Mouse (Mus musculus): Measurements from ENCODE around the gene Abcb11.

The Abcb11 gene

GRCm38 (mm10) chr2:69275875-69276274 lies 66.5 kb downstream of the Abcb11 start:
- no peak for DNase-seq (ENCODE audit: low read depth in 2 of 2, low spot score in 2 of 2)

GRCm38 (mm10) chr2:69264069-69264618 lies 78.3 kb downstream of the Abcb11 start:
- DNase-seq (ENCODE audit: low read depth in 2 of 2, low spot score in 2 of 2): no peak

DNA sequence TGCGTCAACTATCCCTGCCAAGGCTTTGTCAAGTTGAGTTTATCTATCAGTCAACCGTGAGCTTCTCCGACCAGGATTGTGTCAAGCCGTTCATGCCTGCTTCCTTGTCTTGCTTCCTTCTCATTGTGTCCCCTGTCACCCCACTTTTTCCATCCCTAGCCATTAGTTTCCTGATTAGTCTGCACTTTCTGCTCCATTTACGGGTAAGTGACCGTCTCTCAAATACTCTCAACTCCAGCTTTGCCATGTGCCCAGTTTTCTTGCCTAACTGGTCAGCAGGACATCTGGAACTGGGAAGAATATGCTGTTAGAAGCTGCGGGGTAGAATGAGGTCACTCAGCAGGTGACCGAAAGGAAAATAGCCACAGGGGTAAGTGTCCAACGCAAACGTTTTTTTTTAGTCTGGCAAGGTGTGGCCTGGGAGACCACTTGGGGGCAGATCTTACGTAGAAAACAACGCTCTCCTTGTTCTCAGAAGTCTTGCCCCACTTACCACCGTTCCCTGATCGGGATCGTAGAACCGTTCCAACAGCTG lies 94.1 kb downstream of the Abcb11 start:
- no peak for DNase-seq (ENCODE audit: low read depth in 2 of 2, low spot score in 2 of 2)

DNA sequence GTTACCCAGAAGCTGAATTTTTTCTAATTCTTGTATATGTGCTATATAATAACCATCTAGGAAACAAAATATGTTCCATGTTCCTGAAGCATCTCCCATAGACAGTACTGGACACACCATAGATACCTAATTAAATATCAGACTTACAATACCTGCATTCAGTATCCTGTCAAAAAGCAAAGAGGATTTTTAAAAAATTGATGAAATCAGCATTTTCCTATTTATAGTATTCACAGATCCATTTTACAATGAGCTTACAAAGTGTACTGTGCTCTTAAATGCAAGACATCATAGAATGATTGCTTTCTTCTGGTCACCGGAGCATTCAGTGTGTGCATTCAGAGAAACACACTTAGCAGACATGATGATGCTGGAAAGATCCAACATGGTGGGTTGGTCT lies 95.3 kb downstream of the Abcb11 start:
- DNase-seq (ENCODE audit: low read depth in 2 of 2, low spot score in 2 of 2): no peak

GRCm38 (mm10) chr2:69244924-69245323 lies 97.5 kb downstream of the Abcb11 start:
- no peak for DNase-seq (ENCODE audit: low read depth in 2 of 2, low spot score in 2 of 2)

GRCm38 (mm10) chr2:69239315-69239714 lies 103.1 kb downstream of the Abcb11 start:
- no peak for DNase-seq (ENCODE audit: low read depth in 2 of 2, low spot score in 2 of 2)

DNA sequence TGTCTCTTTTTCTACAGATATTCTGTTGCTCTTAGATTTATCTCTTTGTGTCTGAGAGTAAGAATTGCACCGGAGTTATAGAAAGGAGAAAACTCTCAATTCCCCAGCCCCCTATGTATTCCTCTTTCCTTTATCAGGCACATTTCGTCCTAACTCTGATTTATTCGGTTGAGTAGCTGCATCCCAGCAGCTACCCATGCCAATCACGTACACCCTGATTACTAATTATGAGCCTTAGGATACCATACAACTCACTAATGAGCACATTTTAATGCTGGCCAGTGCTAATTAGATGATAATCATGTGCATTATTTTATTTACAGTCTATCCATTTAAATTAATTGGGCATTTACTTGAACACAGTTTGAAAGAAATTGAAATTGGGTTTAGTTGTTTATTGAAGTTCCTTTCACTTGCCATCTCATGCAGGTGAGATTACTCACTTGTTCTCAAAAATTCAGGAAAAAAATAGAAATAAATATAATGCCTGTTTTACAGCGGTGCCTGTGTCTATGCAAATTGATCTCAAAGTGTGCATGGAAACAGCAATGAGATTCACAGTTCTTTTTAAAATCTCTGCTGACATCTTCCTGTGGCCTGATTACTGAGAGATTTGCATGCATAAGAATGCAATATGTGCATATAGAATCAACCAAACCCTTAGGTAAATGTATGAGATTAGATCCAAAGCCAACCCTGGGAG lies 107.3 kb downstream of the Abcb11 start:
- no peak for DNase-seq (ENCODE audit: low read depth in 2 of 2, low spot score in 2 of 2)

DNA sequence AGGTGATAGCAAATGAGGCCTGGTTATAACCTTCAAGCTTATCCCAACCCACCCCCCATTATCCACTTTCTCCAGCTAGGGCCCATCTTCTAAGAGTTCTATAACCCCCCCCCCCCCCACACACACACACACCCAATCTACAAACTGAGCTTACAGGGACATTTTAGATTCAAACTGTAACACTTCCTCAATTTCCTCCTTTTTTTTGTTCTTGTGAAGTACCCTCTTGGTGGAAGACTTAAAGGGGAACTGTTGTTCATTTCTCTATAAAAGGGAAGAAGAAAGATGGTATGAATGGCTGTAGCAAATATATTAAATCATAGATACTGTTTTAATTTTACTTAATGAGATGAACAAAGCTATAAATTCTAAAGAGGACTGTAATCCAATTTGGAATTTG lies 110.3 kb downstream of the Abcb11 start:
- DNase-seq (ENCODE audit: low read depth in 2 of 2, low spot score in 2 of 2): no peak

DNA sequence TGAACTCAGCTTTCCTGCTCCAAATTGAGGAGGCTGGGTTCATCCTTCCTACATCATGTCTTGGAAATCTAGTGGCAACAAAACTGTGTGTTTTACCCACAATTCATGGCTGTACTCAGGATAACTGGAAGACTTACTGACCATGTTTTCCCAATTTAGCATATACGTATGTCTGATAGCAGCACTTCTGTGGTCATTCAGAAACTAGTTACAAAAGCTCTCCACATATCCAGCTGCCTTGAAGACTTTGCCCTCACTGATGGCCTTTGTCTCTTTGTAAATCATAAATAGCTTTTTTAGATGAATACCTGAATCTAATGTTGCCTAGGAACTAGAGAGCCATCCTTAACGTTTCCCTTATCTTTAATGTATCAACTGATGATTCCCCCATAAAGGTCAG lies 112.3 kb downstream of the Abcb11 start:
- no peak for DNase-seq (ENCODE audit: low read depth in 2 of 2, low spot score in 2 of 2)

DNA sequence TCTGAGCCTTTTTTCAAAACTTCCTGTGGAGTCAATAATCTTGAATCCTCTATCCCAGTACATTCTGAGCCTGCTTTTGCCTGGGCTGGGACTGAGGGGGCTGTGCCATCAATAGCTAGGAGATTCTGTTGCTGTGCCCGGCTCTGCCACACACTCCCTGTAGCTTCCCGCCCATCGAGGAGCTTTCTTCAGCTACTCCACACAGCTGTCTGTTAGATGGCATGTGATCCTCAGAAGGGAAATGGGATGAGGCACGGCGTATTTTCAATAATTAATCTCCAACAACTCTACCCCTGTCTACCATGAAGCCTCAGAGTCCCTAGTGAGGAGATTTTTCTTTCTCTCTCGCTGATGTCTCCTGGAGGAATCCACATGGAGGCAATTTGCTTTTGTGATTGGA lies 113.8 kb downstream of the Abcb11 start:
- DNase-seq (ENCODE audit: low read depth in 2 of 2, low spot score in 2 of 2): no peak

DNA sequence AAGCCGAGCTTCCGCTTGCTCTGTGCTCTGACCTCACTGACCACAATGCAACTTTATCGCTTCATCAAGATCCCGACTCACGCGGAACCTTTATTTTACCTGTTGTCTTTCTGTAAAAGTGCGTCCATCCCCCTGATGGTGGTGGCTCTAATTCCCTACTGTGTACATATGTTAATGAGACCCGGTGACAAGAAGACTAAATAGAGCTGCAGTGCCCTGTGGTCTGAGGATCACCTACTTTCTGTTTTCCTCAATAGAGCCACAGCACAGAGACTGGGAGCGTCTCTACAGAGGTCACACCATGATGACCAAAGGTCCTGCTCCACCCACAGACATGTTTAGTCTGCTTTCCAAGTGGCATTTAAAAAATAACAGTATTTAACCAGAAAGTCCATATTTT lies 115.5 kb downstream of the Abcb11 start:
- no peak for DNase-seq (ENCODE audit: low read depth in 2 of 2, low spot score in 2 of 2)

DNA sequence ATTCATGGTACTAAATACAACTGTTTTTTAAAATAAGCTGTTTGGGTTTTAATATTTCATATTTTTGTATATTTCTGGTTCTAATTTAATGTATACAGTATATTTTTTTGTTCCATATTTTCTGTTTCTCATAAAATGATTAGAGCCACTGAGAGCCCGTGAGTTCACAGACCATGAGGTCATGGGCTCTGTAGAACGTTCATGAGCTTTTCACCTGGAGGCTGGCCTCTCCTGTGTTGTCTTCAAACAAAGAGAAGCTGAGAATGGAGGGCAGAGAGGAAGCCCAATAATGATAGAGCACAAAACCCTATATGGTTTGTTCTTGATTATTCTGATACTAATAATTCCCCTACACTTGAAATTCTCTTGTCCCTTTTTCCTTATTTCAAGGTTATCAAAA lies 117.7 kb downstream of the Abcb11 start:
- no peak for DNase-seq (ENCODE audit: low read depth in 2 of 2, low spot score in 2 of 2)

DNA sequence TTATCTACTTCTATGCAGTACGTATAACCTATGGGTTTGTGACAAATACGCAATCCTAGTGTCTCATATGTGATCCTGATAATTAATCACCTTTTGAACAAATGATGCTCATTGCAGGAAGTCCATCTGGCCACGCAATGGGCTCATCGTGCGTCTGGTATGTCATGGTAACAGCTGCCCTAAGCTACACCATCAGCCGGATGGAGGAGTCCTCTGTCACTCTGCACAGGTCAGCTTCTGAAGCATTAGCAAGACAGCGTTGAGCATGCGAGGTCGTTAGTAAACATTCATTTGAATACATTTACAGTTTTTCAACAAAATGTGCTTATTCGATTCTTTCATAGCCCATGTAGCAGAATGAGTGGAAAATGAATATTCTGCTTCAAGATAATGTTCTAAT lies 119.6 kb downstream of the Abcb11 start:
- DNase-seq (ENCODE audit: low read depth in 2 of 2, low spot score in 2 of 2): no peak

GRCm38 (mm10) chr2:69221868-69222416 lies 120.5 kb downstream of the Abcb11 start:
- no peak for DNase-seq (ENCODE audit: low read depth in 2 of 2, low spot score in 2 of 2)

DNA sequence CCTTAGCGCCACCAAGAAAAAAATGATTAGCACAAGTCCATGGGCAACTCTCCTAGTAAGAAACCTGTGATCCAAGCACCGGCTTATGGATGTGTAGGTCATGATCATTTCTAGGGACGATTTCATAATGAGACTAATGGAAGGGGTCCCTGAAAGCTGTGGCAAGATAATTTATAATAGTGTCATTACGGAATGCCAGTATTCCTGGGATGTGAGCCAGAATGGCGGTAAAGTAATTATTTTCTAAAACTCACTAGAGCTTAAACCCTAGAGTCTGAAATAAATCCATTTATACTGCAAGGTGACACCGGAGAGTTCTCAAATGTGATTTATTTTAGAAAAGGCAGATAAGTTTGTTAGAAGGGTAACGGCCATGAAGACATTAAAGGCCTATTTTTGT lies 127.2 kb downstream of the Abcb11 start:
- DNase-seq (ENCODE audit: low read depth in 2 of 2, low spot score in 2 of 2): no peak

DNA sequence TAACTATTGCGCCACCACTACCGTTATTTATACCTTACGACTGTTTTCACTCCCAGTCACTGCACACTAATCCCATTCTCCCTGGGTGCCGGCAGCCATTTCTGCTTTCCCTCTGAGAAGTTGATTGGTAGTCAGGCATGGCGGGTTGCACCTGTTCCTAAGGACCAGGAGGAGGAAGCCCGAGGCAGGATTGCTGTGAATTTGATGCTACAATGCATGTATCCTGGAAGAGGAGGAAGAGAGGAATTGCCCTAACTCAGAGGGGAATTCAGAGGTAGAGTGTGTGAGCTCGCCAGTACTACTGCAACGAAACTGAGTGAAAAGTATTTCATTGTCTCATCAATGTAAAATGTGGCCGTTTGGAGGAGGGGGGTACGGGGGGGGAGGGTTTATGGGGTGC lies 129.8 kb downstream of the Abcb11 start:
- DNase-seq (ENCODE audit: low read depth in 2 of 2, low spot score in 2 of 2): no peak

- DNase-seq (ENCODE audit: low read depth in 2 of 2, low spot score in 2 of 2): no peak
Observed at GRCm38 (mm10) chr2:69210773-69211172, 131.6 kb downstream of the Abcb11 start, which contains the start of gene G6pc2. TSS of gene G6pc2 (plus strand) at chr2:69211073.

GRCm38 (mm10) chr2:69209684-69210083 lies 132.7 kb downstream of the Abcb11 start:
- no peak for DNase-seq (ENCODE audit: low read depth in 2 of 2, low spot score in 2 of 2)

DNA sequence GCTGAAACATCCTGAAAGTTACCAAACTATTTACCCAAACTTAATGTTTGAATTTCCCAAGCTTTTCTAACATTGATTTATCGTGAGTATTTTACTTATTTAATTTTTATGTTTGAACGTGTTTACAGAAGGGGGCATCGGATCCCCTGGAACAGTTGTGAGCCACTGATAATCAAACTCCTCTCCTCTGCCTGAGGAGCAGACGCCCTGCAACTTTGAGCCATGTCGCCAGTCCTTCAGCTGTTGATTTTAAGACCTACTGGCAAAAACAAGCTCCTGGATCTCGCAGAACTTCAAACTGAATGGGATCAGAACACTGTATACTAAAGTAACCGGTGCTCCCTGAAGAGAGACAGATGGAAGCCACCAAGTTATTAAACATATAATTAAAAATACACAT lies 135.9 kb downstream of the Abcb11 start:
- no peak for DNase-seq (ENCODE audit: low read depth in 2 of 2, low spot score in 2 of 2)

DNA sequence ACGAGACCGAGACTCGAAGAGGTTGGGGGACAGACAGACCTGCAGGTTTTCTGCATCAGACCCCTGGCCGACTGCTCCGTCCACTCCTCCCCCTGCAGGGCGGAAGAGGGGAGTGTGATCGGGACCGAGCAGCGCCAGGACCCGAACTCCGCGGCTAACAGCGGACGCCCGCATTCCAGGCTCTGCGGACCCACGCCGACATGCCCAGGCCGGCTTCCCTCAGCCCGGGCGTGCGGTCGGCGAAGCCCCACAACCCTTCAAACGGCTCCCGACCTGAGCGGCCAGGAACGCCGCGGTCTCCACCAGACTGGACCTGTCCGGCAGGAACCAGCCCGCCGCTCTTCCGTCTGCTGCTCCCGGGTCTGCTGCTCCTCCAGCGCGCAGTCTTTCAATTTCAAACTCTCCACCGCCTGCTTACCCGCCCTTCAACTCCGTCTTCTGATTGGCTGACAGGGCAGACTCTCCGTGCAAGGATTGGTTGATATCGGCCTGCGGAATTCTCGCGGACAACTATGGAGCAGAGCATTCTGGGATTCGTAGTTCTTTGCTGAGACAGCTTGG lies 136.5 kb downstream of the Abcb11 start, which contains the start of gene Spc25:
Spc25 (minus strand) TSS at position 404 of the 561 bp plus-strand sequence.
- peak; percentile 84 to 88 for DNase-seq (ENCODE audit: low read depth in 2 of 2, low spot score in 2 of 2)

GRCm38 (mm10) chr2:69205185-69205584 lies 137.2 kb downstream of the Abcb11 start:
- DNase-seq (ENCODE audit: low read depth in 2 of 2, low spot score in 2 of 2): no peak

GRCm38 (mm10) chr2:69193555-69193954 lies 148.9 kb downstream of the Abcb11 start:
- DNase-seq (ENCODE audit: low read depth in 2 of 2, low spot score in 2 of 2): no peak

Data from CD8-positive naive resting alpha-beta T cell, adult 2 months (primary cell).